Mouse (Mus musculus) hindbrain, embryonic 13.5 days (tissue): Measurements from ENCODE around the gene Ltv1. TPM values are rescaled to one million over a fixed set of nuclear protein-coding genes. Genes with fewer than 3 reads are reported as not detected.

Experiments
- ATAC-seq: fragments of 200-750 bp; cut with Nextera tagmentation; 2 replicates; pipeline ENCODE4 v1.8.0; 2017; ENCODE audit warnings: moderate TSS enrichment; ENCODE audit not compliant: low FRiP score
- H3K27ac ChIP-seq: fragments of 300-500 bp; sonication (generic); 2 replicates; pipeline ENCODE4 v1.5.1; 2015; ENCODE audit warnings: inconsistent platforms, mild to moderate bottlenecking, moderate library complexity
- H3K27me3 ChIP-seq: fragments of 300-500 bp; sonication (generic); 2 replicates; pipeline ENCODE4 v1.6.1; 2015; ENCODE audit warnings: mild to moderate bottlenecking, inconsistent platforms
- H3K36me3 ChIP-seq: fragments of 300-500 bp; sonication (generic); 2 replicates; pipeline ENCODE4 v1.6.1; 2015; ENCODE audit warnings: mild to moderate bottlenecking, inconsistent platforms
- H3K4me1 ChIP-seq: fragments of 300-500 bp; sonication (generic); replicated peaks from 2 replicates; pipeline ENCODE4 v1.6.1; 2015; ENCODE audit warnings: inconsistent platforms
- H3K4me2 ChIP-seq: fragments of 300-500 bp; sonication (generic); 2 replicates; pipeline ENCODE4 v1.6.1; 2015; ENCODE audit warnings: inconsistent platforms, mild to moderate bottlenecking, moderate library complexity
- H3K4me3 ChIP-seq: fragments of 300-500 bp; sonication (generic); 2 replicates; pipeline ENCODE4 v1.5.1; 2015; ENCODE audit warnings: mild to moderate bottlenecking, inconsistent platforms
- H3K9ac ChIP-seq: fragments of 300-500 bp; sonication (generic); 2 replicates; pipeline ENCODE4 v1.6.1; 2015; ENCODE audit warnings: mild to moderate bottlenecking, inconsistent platforms
- H3K9me3 ChIP-seq: fragments of 300-500 bp; sonication (generic); 2 replicates; pipeline ENCODE4 v1.6.1; 2016; ENCODE audit warnings: inconsistent platforms
- WGBS: fragments of 180-500 bp; shearing (Covaris S2); methylation state at CpG from one replicate; pipeline ENCODE4 v1.1.7; 2015; 5-methylcytosine and 5-hydroxymethylcytosine counted together
- polyA plus RNA-seq: library from polyadenylated mRNA; unstranded; fragments of >200 nt; fragmentation: Nextera tagmentation; extraction: Ambion mirVana; gene quantifications from 2 replicates; pipeline ENCODE4 v1.2.1, GENCODE M21; 2015

The Ltv1 gene
- polyA plus RNA-seq, 1 experiment from 2014 or later: 36.5 TPM

DNA sequence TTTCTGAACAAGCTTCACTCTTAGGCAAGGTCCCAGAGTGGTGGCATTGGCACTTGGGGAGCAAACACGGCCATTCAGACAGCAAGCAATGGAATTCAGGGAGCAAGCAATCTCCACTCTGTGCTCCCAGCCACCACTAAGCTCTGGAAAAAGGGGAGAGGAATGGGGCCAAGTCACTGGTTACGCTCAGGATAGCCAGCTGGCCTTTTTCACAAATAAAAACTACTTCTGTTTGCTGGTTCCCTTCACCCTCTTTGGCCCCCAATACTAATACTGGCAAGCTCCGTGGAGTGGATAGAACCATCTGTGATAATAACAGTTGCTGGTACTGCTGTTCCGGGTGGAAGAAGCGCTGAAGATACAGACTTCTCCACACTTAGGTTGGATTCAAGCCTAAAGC lies 41.6 kb downstream of the Ltv1 start:
- no peaks in the 10 kb centered on the region for H3K36me3 ChIP-seq
- no peaks in the 10 kb centered on the region for H3K9me3 ChIP-seq
- no peak overlapping the region for H3K4me2 ChIP-seq
- no peak overlapping the region for H3K9ac ChIP-seq
- no peaks in the 10 kb centered on the region for H3K27me3 ChIP-seq
- no peak overlapping the region for H3K27ac ChIP-seq
- no peaks in the 10 kb centered on the region; the same call in 1 of the 2 replicates for H3K4me1 ChIP-seq
- no peak for ATAC-seq
- WGBS: 86% methylated on average over 5 of the region's 5 CpGs
- no peak overlapping the region for H3K4me3 ChIP-seq

DNA sequence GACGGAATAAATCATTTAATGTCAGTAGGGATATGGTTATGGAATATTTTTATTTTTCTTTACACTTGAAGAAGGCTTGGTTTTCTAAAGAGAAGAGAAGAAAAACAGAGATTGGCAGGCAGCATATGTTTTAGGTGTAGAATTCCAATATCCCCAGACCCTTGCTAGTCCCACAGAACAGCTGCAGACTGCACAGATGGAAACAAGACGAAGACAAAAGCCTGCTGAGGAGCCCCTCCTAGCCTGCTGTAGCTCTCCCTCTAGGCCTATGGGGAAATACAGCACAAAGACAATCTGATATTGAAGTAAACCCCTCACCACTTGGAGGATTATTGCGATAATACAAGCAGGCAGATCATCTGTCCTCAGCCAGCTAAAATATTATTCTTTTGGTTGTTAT lies 42.5 kb downstream of the Ltv1 start:
- no peak for ATAC-seq
- no peaks in the 10 kb centered on the region for H3K27me3 ChIP-seq
- no peaks in the 10 kb centered on the region for H3K36me3 ChIP-seq
- H3K4me1 ChIP-seq: no peaks in the 10 kb centered on the region; the same call in 1 of the 2 replicates
- 62% methylated on average over 3 of the region's 3 CpGs for WGBS
- no peak overlapping the region for H3K4me2 ChIP-seq
- H3K9ac ChIP-seq: no peak overlapping the region
- H3K27ac ChIP-seq: no peak overlapping the region; the same call in 1 of the 2 replicates
- H3K9me3 ChIP-seq: no peaks in the 10 kb centered on the region
- no peak overlapping the region for H3K4me3 ChIP-seq

DNA sequence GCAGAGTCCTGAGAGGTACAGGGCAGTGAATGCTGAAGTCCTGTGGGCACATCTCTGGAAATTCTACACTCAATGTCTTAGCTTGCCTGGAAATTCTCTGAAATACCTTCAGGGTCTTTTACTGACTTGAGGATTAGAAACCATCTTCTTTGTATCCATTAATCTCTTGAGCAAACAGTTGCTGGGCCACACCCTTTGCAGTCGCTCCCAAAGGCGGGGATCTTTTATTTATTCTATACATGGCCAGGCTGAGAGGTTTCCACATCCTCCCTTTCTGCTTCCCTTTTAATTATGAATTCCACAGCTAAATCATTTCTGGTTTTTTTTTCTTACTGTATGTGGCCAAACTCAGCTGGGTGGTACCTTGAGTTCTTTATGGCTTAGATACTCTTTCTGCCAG lies 52.5 kb downstream of the Ltv1 start:
- H3K9me3 ChIP-seq: no peaks in the 10 kb centered on the region
- H3K4me2 ChIP-seq: no peak overlapping the region
- no peaks in the 10 kb centered on the region for H3K27me3 ChIP-seq
- no peaks in the 10 kb centered on the region for H3K4me1 ChIP-seq
- no peak overlapping the region for H3K4me3 ChIP-seq
- H3K27ac ChIP-seq: no peak overlapping the region
- WGBS: 85% methylated on average over 2 of the region's 2 CpGs
- H3K36me3 ChIP-seq: no peaks in the 10 kb centered on the region
- ATAC-seq: no peak
- H3K9ac ChIP-seq: no peak overlapping the region

DNA sequence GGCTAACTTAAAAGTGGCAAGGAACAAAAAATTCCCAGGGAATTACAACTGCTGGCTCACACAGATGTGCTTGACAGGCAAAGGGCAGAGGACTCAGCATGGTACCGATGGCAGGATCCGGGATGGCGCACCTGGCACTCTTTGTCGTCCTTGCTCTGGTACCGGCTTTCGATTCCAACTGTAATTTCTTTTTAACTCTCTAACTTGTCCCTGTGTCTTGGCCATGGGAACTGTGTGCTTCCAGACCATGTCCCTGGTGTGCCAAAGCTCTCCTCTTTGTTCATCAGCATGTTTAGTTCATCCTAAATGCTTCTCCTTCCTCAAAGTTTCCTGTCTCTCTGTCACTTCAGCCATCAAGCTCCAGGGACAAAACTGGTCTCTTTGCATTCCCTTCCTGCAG lies 55.1 kb downstream of the Ltv1 start:
- Histone ChIP-seq H3K27me3 (no peaks in the 10 kb centered on the region), H3K9me3 (no peaks in the 10 kb centered on the region), H3K36me3 (no peaks in the 10 kb centered on the region), H3K9ac (no peak overlapping the region), H3K4me2 (no peak overlapping the region), H3K27ac (no peak overlapping the region), H3K4me1 (no peaks in the 10 kb centered on the region), H3K4me3 (no peak overlapping the region)
- 88% methylated on average over 6 of the region's 6 CpGs for WGBS
- ATAC-seq: no peak

DNA sequence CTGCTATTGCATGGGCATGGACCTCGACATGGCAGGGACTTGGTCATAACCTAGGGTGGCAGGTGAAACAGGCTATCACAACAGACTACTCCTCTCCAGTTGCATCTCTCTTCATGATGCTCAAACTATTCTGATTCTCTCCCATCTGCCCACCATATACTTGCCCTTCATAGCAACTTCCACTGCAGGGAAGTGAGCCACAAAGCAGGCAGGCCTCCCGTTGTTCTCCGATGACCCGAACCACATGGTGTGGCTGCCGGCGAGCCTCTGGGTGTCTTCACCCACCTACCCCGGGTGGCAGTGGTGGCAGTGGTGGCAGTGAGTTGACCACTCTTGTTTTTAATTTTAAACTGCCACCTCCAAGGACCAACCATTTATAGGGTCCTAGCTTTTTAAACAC lies 57.2 kb downstream of the Ltv1 start:
- Histone ChIP-seq H3K27me3 (no peaks in the 10 kb centered on the region), H3K4me1 (no peaks in the 10 kb centered on the region), H3K27ac (no peak overlapping the region), H3K4me3 (no peak overlapping the region), H3K9me3 (no peaks in the 10 kb centered on the region), H3K36me3 (no peaks in the 10 kb centered on the region), H3K9ac (no peak overlapping the region), H3K4me2 (no peak overlapping the region)
- WGBS: 91% methylated on average over 7 of the region's 7 CpGs
- no peak for ATAC-seq

DNA sequence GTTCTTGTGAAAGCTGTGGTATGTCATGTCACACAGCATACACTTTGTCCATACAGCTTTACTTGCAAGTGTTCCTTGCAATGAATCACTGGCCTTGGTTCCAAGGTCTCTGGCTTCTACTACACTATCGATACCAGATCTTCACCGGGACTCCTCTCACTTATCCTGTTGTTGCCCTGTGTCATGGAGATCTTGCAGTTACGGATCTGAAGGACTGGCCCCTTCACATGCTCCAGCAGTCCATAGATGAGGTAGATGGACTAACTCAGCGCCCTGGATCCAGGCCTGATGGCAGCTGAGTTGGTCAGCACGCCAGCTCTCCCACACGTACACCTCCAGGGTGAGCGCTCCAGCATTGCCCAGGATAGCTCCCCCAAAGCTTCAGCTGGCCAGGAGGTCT lies 57.7 kb downstream of the Ltv1 start:
- Histone ChIP-seq H3K4me2 (no peak overlapping the region), H3K4me1 (no peaks in the 10 kb centered on the region), H3K4me3 (no peak overlapping the region), H3K36me3 (no peaks in the 10 kb centered on the region), H3K9ac (no peak overlapping the region), H3K27ac (no peak overlapping the region), H3K27me3 (no peaks in the 10 kb centered on the region), H3K9me3 (no peaks in the 10 kb centered on the region)
- WGBS: 96% methylated on average over 7 of the region's 7 CpGs
- no peak for ATAC-seq

DNA sequence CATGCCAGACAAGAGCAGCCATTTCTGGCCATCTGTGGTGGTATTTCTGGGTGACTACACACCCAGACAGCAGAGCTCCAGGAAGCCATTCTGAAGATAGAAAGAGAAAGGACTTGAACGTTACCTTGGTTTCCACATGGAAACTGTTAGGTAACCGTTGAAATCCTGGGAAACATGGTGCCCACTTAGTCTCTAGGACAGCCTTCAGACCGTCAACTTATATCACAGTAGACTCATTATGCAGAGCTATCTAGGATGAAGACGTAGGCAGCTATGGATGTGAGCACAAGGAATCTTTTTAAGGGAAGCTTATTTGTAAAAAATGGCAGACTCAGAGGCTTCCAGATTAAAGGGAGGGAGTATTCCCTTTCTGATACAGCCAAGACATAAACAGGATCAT lies 59.1 kb downstream of the Ltv1 start:
- Histone ChIP-seq H3K4me3 (no peak overlapping the region), H3K36me3 (peaks cover 2% of the 10 kb centered on the region), H3K27ac (no peak overlapping the region), H3K9me3 (no peaks in the 10 kb centered on the region), H3K27me3 (no peaks in the 10 kb centered on the region), H3K4me2 (no peak overlapping the region), H3K9ac (no peak overlapping the region), H3K4me1 (no peaks in the 10 kb centered on the region)
- ATAC-seq: no peak
- WGBS: 91% methylated on average over 4 of the region's 4 CpGs

Other genes with a start within 250 kb of the Ltv1 start
- 1.2 and 1.3 TPM in 2 replicates for gene Stx11, start 228.9 kb downstream of the Ltv1 start, polyA plus RNA-seq
- gene Sf3b5, start 187.8 kb downstream of the Ltv1 start, polyA plus RNA-seq: 26.0 and 27.1 TPM in 2 replicates
- gene Plagl1, start 132.7 kb downstream of the Ltv1 start, polyA plus RNA-seq: 32.3 and 34.2 TPM in 2 replicates
- not detected in 2 replicates for gene Zc2hc1b, start 15.1 kb downstream of the Ltv1 start, polyA plus RNA-seq